Mouse (Mus musculus): ENCODE results near the gene Chst15. TPM values are rescaled to one million over a fixed set of nuclear protein-coding genes. Genes with fewer than 3 reads are reported as not detected.

The Chst15 gene
- total and polyA plus RNA-seq, 3 experiments: 6.8 to 7.3 (median 7.0) TPM

GRCm38 (mm10) chr7:132339041-132339839 lies 22.2 kb upstream of the Chst15 start:
- H3K79me2 ChIP-seq (replicated peaks; ENCODE audit: control insufficient read depth, insufficient read depth, low read length): no peaks in the 10 kb centered on the region
- peak overlapping the region; percentile 78 for H3K27ac ChIP-seq
- intact Hi-C loops (cut with DNase I): loop anchor here (2.0 kb wide), 3 partner anchors 22 to 102 kb away; partner anchors contain the start of gene Chst15
- no peak overlapping the region for H3K4me3 ChIP-seq
- H3K4me1 ChIP-seq (ENCODE audit: control insufficient read depth, insufficient read depth, low read length): peaks cover 14% of the 10 kb centered on the region
- H3K9ac ChIP-seq (ENCODE audit: low read depth, low read length): no peak overlapping the region
- H3K36me3 ChIP-seq (ENCODE audit: control insufficient read depth, insufficient read depth, low read length): no peaks in the 10 kb centered on the region
- TF ChIP-seq EP300 (IDR thresholded peaks at IDR 0.05; ENCODE audit: insufficient read depth, low read depth, low read length): peak; percentile 74
- TF ChIP-seq CTCF (IDR thresholded peaks at IDR 0.05): no peak
- no peak for TF ChIP-seq POLR2A (IDR thresholded peaks at IDR 0.05; ENCODE audit: insufficient read depth, low read depth, low read length)
- H3K27me3 ChIP-seq (ENCODE audit: control insufficient read depth, insufficient read depth, low read length): no peaks in the 10 kb centered on the region
- DNase-seq: peak in 1 of 2 experiments; percentile 41
- 40% methylated on average over 14 of the region's 14 CpGs for WGBS

- H3K4me1 ChIP-seq (ENCODE audit: control insufficient read depth, insufficient read depth, low read length): peaks cover 14% of the 10 kb centered on the region
- no peak overlapping the region for H3K9ac ChIP-seq (ENCODE audit: low read depth, low read length)
- no peaks in the 10 kb centered on the region for H3K27me3 ChIP-seq (ENCODE audit: control insufficient read depth, insufficient read depth, low read length)
- intact Hi-C loops (cut with DNase I): loop anchor here (2.0 kb wide), 3 partner anchors 22 to 102 kb away; partner anchors contain the start of gene Chst15
- no peaks in the 10 kb centered on the region for H3K79me2 ChIP-seq (replicated peaks; ENCODE audit: control insufficient read depth, insufficient read depth, low read length)
- peak; percentile 34 to 56 for DNase-seq
- H3K36me3 ChIP-seq (ENCODE audit: control insufficient read depth, insufficient read depth, low read length): no peaks in the 10 kb centered on the region
- 37% methylated on average over 6 of the region's 6 CpGs for WGBS
- H3K27ac ChIP-seq: peak overlapping the region; percentile 78
- H3K4me3 ChIP-seq: no peak overlapping the region
- TF ChIP-seq POLR2A (IDR thresholded peaks at IDR 0.05; ENCODE audit: insufficient read depth, low read depth, low read length) (peak; percentile 55; the same call in 1 of the 2 replicates), CTCF (IDR thresholded peaks at IDR 0.05) (0 out of 2 replicates have a peak, but pooled peaks have one; percentile 16), EP300 (IDR thresholded peaks at IDR 0.05; ENCODE audit: insufficient read depth, low read depth, low read length) (peak; percentile 93)
Measured at GRCm38 (mm10) chr7:132338350-132338749, 21.3 kb upstream of the Chst15 start.

GRCm38 (mm10) chr7:132337268-132337917 lies 20.4 kb upstream of the Chst15 start:
- no peaks in the 10 kb centered on the region for H3K36me3 ChIP-seq (ENCODE audit: control insufficient read depth, insufficient read depth, low read length)
- 75% methylated on average over 11 of the region's 11 CpGs for WGBS
- intact Hi-C loops (cut with DNase I): no loop called here
- no peak overlapping the region for H3K9ac ChIP-seq (ENCODE audit: low read depth, low read length)
- peak overlapping the region; percentile 78 for H3K27ac ChIP-seq
- H3K4me3 ChIP-seq: no peak overlapping the region
- peaks cover 17% of the 10 kb centered on the region for H3K4me1 ChIP-seq (ENCODE audit: control insufficient read depth, insufficient read depth, low read length)
- no peak for DNase-seq
- H3K79me2 ChIP-seq (replicated peaks; ENCODE audit: control insufficient read depth, insufficient read depth, low read length): no peaks in the 10 kb centered on the region
- TF ChIP-seq CTCF (IDR thresholded peaks at IDR 0.05) (no peak), EP300 (IDR thresholded peaks at IDR 0.05; ENCODE audit: insufficient read depth, low read depth, low read length) (no peak)
- H3K27me3 ChIP-seq (ENCODE audit: control insufficient read depth, insufficient read depth, low read length): no peaks in the 10 kb centered on the region

DNA sequence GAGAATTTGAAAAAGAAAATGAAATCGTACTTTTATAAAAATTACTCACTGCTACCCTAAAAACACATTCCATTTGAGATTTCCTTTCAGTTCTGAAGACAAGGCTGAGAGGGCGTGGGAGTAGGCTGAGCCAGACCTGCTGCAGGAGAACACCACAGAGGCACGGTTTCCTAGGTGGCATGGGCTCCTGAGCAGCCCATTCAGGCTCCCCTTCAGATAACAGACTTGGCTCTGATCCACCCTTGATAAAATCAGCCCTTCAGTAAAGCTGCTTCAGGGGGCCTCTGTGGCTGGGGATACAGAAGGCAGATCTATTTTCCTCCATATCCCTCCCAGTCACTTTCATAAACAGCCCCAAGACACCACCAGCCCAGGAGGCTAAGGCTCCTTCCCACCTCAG lies 19.8 kb upstream of the Chst15 start:
- no peaks in the 10 kb centered on the region for H3K27me3 ChIP-seq (ENCODE audit: control insufficient read depth, insufficient read depth, low read length)
- peak overlapping the region; percentile 78; the same call in 1 of the 2 replicates for H3K27ac ChIP-seq
- intact Hi-C loops (cut with DNase I): no loop called here
- TF ChIP-seq POLR2A (IDR thresholded peaks at IDR 0.05; ENCODE audit: insufficient read depth, low read depth, low read length) (no peak), CTCF (IDR thresholded peaks at IDR 0.05) (no peak), EP300 (IDR thresholded peaks at IDR 0.05; ENCODE audit: insufficient read depth, low read depth, low read length) (no peak)
- no peaks in the 10 kb centered on the region for H3K79me2 ChIP-seq (replicated peaks; ENCODE audit: control insufficient read depth, insufficient read depth, low read length)
- no peak overlapping the region for H3K9ac ChIP-seq (ENCODE audit: low read depth, low read length)
- no peaks in the 10 kb centered on the region for H3K36me3 ChIP-seq (ENCODE audit: control insufficient read depth, insufficient read depth, low read length)
- H3K4me1 ChIP-seq (ENCODE audit: control insufficient read depth, insufficient read depth, low read length): peaks cover 17% of the 10 kb centered on the region
- DNase-seq: no peak
- no peak overlapping the region for H3K4me3 ChIP-seq
- WGBS: 25% methylated on average over 3 of the region's 3 CpGs

DNA sequence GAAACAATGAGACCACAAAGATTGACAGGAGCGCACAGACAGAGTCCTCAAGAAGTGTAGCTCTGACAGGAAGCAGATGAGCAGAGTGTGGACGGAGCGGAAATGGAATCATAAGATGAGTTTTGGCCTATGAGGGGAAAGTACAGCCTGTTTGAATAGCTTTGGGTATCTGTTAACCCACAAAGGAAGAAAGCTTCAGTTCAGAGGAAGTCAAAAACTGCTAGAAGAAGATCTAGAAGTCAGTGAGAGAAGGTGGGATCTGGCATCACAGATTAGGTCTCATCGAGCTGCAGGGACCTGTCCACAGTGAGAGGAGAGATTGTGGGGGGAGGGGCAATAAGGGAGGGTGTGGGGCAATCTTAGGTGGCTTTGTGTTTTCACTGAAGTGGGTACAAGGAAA lies 18.3 kb upstream of the Chst15 start:
- no peak overlapping the region for H3K4me3 ChIP-seq

More for the DNA sequence above, 18.3 kb upstream of the Chst15 start:
- Histone ChIP-seq H3K79me2 (replicated peaks; ENCODE audit: control insufficient read depth, insufficient read depth, low read length) (no peaks in the 10 kb centered on the region), H3K27ac (no peak overlapping the region), H3K27me3 (ENCODE audit: control insufficient read depth, insufficient read depth, low read length) (no peaks in the 10 kb centered on the region), H3K9ac (ENCODE audit: low read depth, low read length) (no peak overlapping the region), H3K36me3 (ENCODE audit: control insufficient read depth, insufficient read depth, low read length) (no peaks in the 10 kb centered on the region), H3K4me1 (ENCODE audit: control insufficient read depth, insufficient read depth, low read length) (peaks cover 17% of the 10 kb centered on the region)
- no peak for DNase-seq
- TF ChIP-seq CTCF (IDR thresholded peaks at IDR 0.05): no peak
- TF ChIP-seq POLR2A (IDR thresholded peaks at IDR 0.05; ENCODE audit: insufficient read depth, low read depth, low read length): no peak
- no peak for TF ChIP-seq EP300 (IDR thresholded peaks at IDR 0.05; ENCODE audit: insufficient read depth, low read depth, low read length)
- intact Hi-C loops (cut with DNase I): no loop called here
- WGBS: 81% methylated on average over 4 of the region's 4 CpGs

Data from heart, adult 2 months (tissue).